Mouse (Mus musculus): ENCODE measurements around the gene Plaur. TPM values are rescaled to one million over a fixed set of nuclear protein-coding genes. Genes with fewer than 3 reads are reported as not detected.

Plaur gene
- polyA plus RNA-seq, 1 experiment from 2014 or later, result 2.1 TPM

- DNase-seq (ENCODE audit: low spot score), result no peak
- Histone ChIP-seq H3K27me3 (ENCODE audit: control insufficient read depth, insufficient read depth, low read length) (peaks cover 20% of the 10 kb centered on the region), H3K9me3 (ENCODE audit: control insufficient read depth, low read length) (peaks cover 3% of the 10 kb centered on the region; the same call in 1 of the 2 replicates), H3K4me2 (ENCODE audit: low read depth, severe bottlenecking) (0 out of 2 replicates have a peak overlapping the region, but pooled peaks have one; percentile 22), H3K4me3 (ENCODE audit: low read depth, low read length) (no peak overlapping the region), H3K36me3 (ENCODE audit: control insufficient read depth, insufficient read depth, low read length) (no peaks in the 10 kb centered on the region), H3K9ac (ENCODE audit: low read length) (no peak overlapping the region), H3K4me1 (ENCODE audit: control insufficient read depth, insufficient read depth, low read length) (peaks cover 8% of the 10 kb centered on the region; the same call in 1 of the 2 replicates), H3K27ac (replicated peaks; ENCODE audit: low read depth, low read length) (no peak overlapping the region)
- 21% methylated on average over 10 of the region's 10 CpGs for WGBS
- no peak for ATAC-seq (ENCODE audit: insufficient number of reproducible peaks, low FRiP score, low TSS enrichment, low read depth)
Observed at GRCm38 (mm10) chr7:24504004-24504403, 41.7 kb downstream of the Plaur start.

GRCm38 (mm10) chr7:24504868-24505267, 42.6 kb downstream of the Plaur start:
- no peaks in the 10 kb centered on the region for H3K36me3 ChIP-seq (ENCODE audit: control insufficient read depth, insufficient read depth, low read length)
- H3K4me1 ChIP-seq (ENCODE audit: control insufficient read depth, insufficient read depth, low read length), result peaks cover 8% of the 10 kb centered on the region; the same call in 1 of the 2 replicates
- 1% methylated on average over 4 of the region's 4 CpGs for WGBS
- peaks cover 14% of the 10 kb centered on the region for H3K27me3 ChIP-seq (ENCODE audit: control insufficient read depth, insufficient read depth, low read length)
- 0 out of 2 replicates have a peak overlapping the region, but pooled peaks have one; percentile 14 for H3K27ac ChIP-seq (replicated peaks; ENCODE audit: low read depth, low read length)
- peaks cover 3% of the 10 kb centered on the region; the same call in 1 of the 2 replicates for H3K9me3 ChIP-seq (ENCODE audit: control insufficient read depth, low read length)
- no peak overlapping the region for H3K4me3 ChIP-seq (ENCODE audit: low read depth, low read length)
- no peak for ATAC-seq (ENCODE audit: insufficient number of reproducible peaks, low FRiP score, low TSS enrichment, low read depth)
- DNase-seq (ENCODE audit: low spot score), result peak; percentile 39
- no peak overlapping the region for H3K4me2 ChIP-seq (ENCODE audit: low read depth, severe bottlenecking)
- H3K9ac ChIP-seq (ENCODE audit: low read length), result no peak overlapping the region

GRCm38 (mm10) chr7:24505447-24506064, 43.3 kb downstream of the Plaur start:
- 0 out of 2 replicates have a peak, but pooled peaks cover 3% of the 10 kb centered on the region for H3K9me3 ChIP-seq (ENCODE audit: control insufficient read depth, low read length)
- H3K9ac ChIP-seq (ENCODE audit: low read length), result peak overlapping the region; percentile 22; the same call in 1 of the 2 replicates
- 0 out of 2 replicates have a peak, but pooled peaks cover 8% of the 10 kb centered on the region for H3K4me1 ChIP-seq (ENCODE audit: control insufficient read depth, insufficient read depth, low read length)
- no peak overlapping the region for H3K27ac ChIP-seq (replicated peaks; ENCODE audit: low read depth, low read length)
- no peak overlapping the region for H3K4me3 ChIP-seq (ENCODE audit: low read depth, low read length)
- H3K4me2 ChIP-seq (ENCODE audit: low read depth, severe bottlenecking), result peak overlapping the region; percentile 88; the same call in 1 of the 2 replicates
- H3K36me3 ChIP-seq (ENCODE audit: control insufficient read depth, insufficient read depth, low read length), result no peaks in the 10 kb centered on the region
- H3K27me3 ChIP-seq (ENCODE audit: control insufficient read depth, insufficient read depth, low read length), result peaks cover 8% of the 10 kb centered on the region
- WGBS, result 16% methylated on average over 15 of the region's 15 CpGs
- no peak for DNase-seq (ENCODE audit: low spot score)
- no peak for ATAC-seq (ENCODE audit: insufficient number of reproducible peaks, low FRiP score, low TSS enrichment, low read depth)

GRCm38 (mm10) chr7:24506065-24506459, 43.8 kb downstream of the Plaur start:
- H3K9ac ChIP-seq (ENCODE audit: low read length), result peak overlapping the region; percentile 96; the same call in 1 of the 2 replicates
- H3K27me3 ChIP-seq (ENCODE audit: control insufficient read depth, insufficient read depth, low read length), result 0 out of 2 replicates have a peak, but pooled peaks cover 3% of the 10 kb centered on the region
- H3K36me3 ChIP-seq (ENCODE audit: control insufficient read depth, insufficient read depth, low read length), result no peaks in the 10 kb centered on the region
- no peaks in the 10 kb centered on the region for H3K9me3 ChIP-seq (ENCODE audit: control insufficient read depth, low read length)
- peak overlapping the region; percentile 88 for H3K4me2 ChIP-seq (ENCODE audit: low read depth, severe bottlenecking)
- H3K4me3 ChIP-seq (ENCODE audit: low read depth, low read length), result peak overlapping the region; percentile 67
- no peak for DNase-seq (ENCODE audit: low spot score)
- H3K4me1 ChIP-seq (ENCODE audit: control insufficient read depth, insufficient read depth, low read length), result 0 out of 2 replicates have a peak, but pooled peaks cover 8% of the 10 kb centered on the region
- 5% methylated on average over 3 of the region's 3 CpGs for WGBS
- no peak for ATAC-seq (ENCODE audit: insufficient number of reproducible peaks, low FRiP score, low TSS enrichment, low read depth)
- H3K27ac ChIP-seq (replicated peaks; ENCODE audit: low read depth, low read length), result no peak overlapping the region

- peak overlapping the region; percentile 67 for H3K4me3 ChIP-seq (ENCODE audit: low read depth, low read length)
- H3K4me1 ChIP-seq (ENCODE audit: control insufficient read depth, insufficient read depth, low read length), result 0 out of 2 replicates have a peak, but pooled peaks cover 8% of the 10 kb centered on the region
- DNase-seq (ENCODE audit: low spot score) (no peak), ATAC-seq (ENCODE audit: insufficient number of reproducible peaks, low FRiP score, low TSS enrichment, low read depth) (no peak)
- 0 out of 2 replicates have a peak, but pooled peaks cover under 1% of the 10 kb centered on the region for H3K27me3 ChIP-seq (ENCODE audit: control insufficient read depth, insufficient read depth, low read length)
- H3K36me3 ChIP-seq (ENCODE audit: control insufficient read depth, insufficient read depth, low read length), result no peaks in the 10 kb centered on the region
- peak overlapping the region; percentile 96 for H3K9ac ChIP-seq (ENCODE audit: low read length)
- peak overlapping the region; percentile 98 for H3K27ac ChIP-seq (replicated peaks; ENCODE audit: low read depth, low read length)
- H3K9me3 ChIP-seq (ENCODE audit: control insufficient read depth, low read length), result no peaks in the 10 kb centered on the region
- peak overlapping the region; percentile 88 for H3K4me2 ChIP-seq (ENCODE audit: low read depth, severe bottlenecking)
- under 1% methylated on average over 12 of the region's 12 CpGs for WGBS
Observed at GRCm38 (mm10) chr7:24506476-24506837, 44.2 kb downstream of the Plaur start.

GRCm38 (mm10) chr7:24506838-24507725, 44.8 kb downstream of the Plaur start, which contains the start of gene Zfp428:
Gene Zfp428, plus strand, starts transcription at chr7:24507006.
- no peaks in the 10 kb centered on the region for H3K9me3 ChIP-seq (ENCODE audit: control insufficient read depth, low read length)
- no peaks in the 10 kb centered on the region for H3K36me3 ChIP-seq (ENCODE audit: control insufficient read depth, insufficient read depth, low read length)
- DNase-seq (ENCODE audit: low spot score) (peak; percentile 90), ATAC-seq (ENCODE audit: insufficient number of reproducible peaks, low FRiP score, low TSS enrichment, low read depth) (peak; percentile 78)
- H3K27me3 ChIP-seq (ENCODE audit: control insufficient read depth, insufficient read depth, low read length), result no peaks in the 10 kb centered on the region
- peak within 1 kb of the TSS; percentile 67 for H3K4me3 ChIP-seq (ENCODE audit: low read depth, low read length)
- H3K9ac ChIP-seq (ENCODE audit: low read length), result peak within 1 kb of the TSS; percentile 96
- H3K4me1 ChIP-seq (ENCODE audit: control insufficient read depth, insufficient read depth, low read length), result 0 out of 2 replicates have a peak, but pooled peaks cover 8% of the 10 kb centered on the region
- H3K4me2 ChIP-seq (ENCODE audit: low read depth, severe bottlenecking), result peak within 1 kb of the TSS; percentile 88
- H3K27ac ChIP-seq (replicated peaks; ENCODE audit: low read depth, low read length), result peak within 1 kb of the TSS; percentile 98
- WGBS, result under 1% methylated on average over 84 of the region's 84 CpGs

- H3K27me3 ChIP-seq (ENCODE audit: control insufficient read depth, insufficient read depth, low read length), result no peaks in the 10 kb centered on the region
- DNase-seq (ENCODE audit: low spot score) (no peak), ATAC-seq (ENCODE audit: insufficient number of reproducible peaks, low FRiP score, low TSS enrichment, low read depth) (peak; percentile 18; the same call in 1 of the 2 replicates)
- peak overlapping the region; percentile 96 for H3K9ac ChIP-seq (ENCODE audit: low read length)
- 0 out of 2 replicates have a peak, but pooled peaks cover 8% of the 10 kb centered on the region for H3K4me1 ChIP-seq (ENCODE audit: control insufficient read depth, insufficient read depth, low read length)
- H3K36me3 ChIP-seq (ENCODE audit: control insufficient read depth, insufficient read depth, low read length), result no peaks in the 10 kb centered on the region
- peak overlapping the region; percentile 88 for H3K4me2 ChIP-seq (ENCODE audit: low read depth, severe bottlenecking)
- WGBS, result 1% methylated on average over 20 of the region's 20 CpGs
- H3K27ac ChIP-seq (replicated peaks; ENCODE audit: low read depth, low read length), result peak overlapping the region; percentile 98
- no peaks in the 10 kb centered on the region for H3K9me3 ChIP-seq (ENCODE audit: control insufficient read depth, low read length)
- peak overlapping the region; percentile 67 for H3K4me3 ChIP-seq (ENCODE audit: low read depth, low read length)
Observed at GRCm38 (mm10) chr7:24507726-24508114, 45.4 kb downstream of the Plaur start.

- 90% methylated on average over 7 of the region's 7 CpGs for WGBS
- Histone ChIP-seq H3K4me1 (ENCODE audit: control insufficient read depth, insufficient read depth, low read length) (0 out of 2 replicates have a peak, but pooled peaks cover 2% of the 10 kb centered on the region), H3K4me3 (ENCODE audit: low read depth, low read length) (no peak within 1 kb of the TSS), H3K9ac (ENCODE audit: low read length) (no peak within 1 kb of the TSS), H3K27me3 (ENCODE audit: control insufficient read depth, insufficient read depth, low read length) (no peaks in the 10 kb centered on the region), H3K27ac (replicated peaks; ENCODE audit: low read depth, low read length) (no peak within 1 kb of the TSS), H3K9me3 (ENCODE audit: control insufficient read depth, low read length) (no peaks in the 10 kb centered on the region), H3K36me3 (ENCODE audit: control insufficient read depth, insufficient read depth, low read length) (no peaks in the 10 kb centered on the region; the same call in 1 of the 2 replicates), H3K4me2 (ENCODE audit: low read depth, severe bottlenecking) (no peak within 1 kb of the TSS)
- ATAC-seq (ENCODE audit: insufficient number of reproducible peaks, low FRiP score, low TSS enrichment, low read depth) (no peak), DNase-seq (ENCODE audit: low spot score) (no peak)
Observed at GRCm38 (mm10) chr7:24512355-24512754, 50.1 kb downstream of the Plaur start, which contains the start of gene AC161166.1. Gene AC161166.1, minus strand, starts transcription at chr7:24512455.
